Mouse (Mus musculus) testis, postnatal 14 days (tissue): ENCODE data around the gene Gdpd3.
"Not testable (repeated sequence)": the region's sequence is repeated elsewhere in the genome, so short reads cannot be mapped to it uniquely, and the experiment has no call there.

Experiments
- DNase-seq: peaks from one replicate; pipeline ENCODE4 v3.0.0; 2021; ENCODE audit warnings: low spot score

Gdpd3 gene

DNA sequence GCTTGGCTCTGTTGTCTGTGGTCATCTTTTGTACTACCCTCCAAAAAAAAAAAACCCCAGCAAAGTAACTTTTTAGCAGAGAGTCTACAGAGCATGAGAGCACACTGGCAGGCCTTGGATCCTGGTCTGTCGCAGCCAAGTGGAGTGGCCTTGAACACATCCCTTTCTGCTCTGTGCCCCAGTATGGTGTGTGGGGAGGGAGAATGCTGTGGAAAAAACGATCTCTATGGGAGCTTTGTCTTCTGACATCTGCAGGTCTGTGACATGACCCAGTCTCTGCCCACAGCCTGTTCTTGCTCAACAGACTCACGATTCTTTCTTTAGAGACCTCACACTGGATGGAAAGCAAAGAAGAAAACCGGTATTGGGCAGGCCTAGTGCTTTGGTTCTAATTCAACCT is 5.2 kb upstream of the Gdpd3 start:
- peak; percentile 70 for DNase-seq

DNA sequence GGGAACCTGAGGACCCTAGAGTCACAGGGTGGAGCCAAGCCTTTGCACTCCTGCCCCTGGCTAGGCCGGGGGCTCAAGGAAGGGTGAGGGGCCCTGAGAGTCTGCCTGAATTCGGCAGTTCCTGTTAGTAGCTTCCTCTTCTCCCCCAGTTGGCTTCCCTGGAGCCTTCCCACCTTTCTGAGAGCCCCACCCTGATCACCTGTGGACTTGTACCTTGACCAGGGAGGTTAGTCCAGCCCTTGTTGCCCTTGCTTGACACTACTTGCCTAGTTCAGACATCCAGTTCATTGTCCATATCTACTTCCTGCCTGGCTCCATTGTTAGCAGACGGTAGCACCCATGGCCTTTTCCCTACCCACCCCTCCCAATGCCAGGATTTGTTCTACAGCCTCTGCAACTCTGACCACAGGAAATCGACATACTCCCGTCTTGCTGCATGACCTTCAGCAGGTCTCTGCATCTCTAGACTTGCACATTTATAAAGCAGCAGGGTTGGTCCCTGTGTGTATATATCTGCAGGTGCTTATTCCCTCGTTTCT is 4.5 kb upstream of the Gdpd3 start:
- DNase-seq, result no peak

DNA sequence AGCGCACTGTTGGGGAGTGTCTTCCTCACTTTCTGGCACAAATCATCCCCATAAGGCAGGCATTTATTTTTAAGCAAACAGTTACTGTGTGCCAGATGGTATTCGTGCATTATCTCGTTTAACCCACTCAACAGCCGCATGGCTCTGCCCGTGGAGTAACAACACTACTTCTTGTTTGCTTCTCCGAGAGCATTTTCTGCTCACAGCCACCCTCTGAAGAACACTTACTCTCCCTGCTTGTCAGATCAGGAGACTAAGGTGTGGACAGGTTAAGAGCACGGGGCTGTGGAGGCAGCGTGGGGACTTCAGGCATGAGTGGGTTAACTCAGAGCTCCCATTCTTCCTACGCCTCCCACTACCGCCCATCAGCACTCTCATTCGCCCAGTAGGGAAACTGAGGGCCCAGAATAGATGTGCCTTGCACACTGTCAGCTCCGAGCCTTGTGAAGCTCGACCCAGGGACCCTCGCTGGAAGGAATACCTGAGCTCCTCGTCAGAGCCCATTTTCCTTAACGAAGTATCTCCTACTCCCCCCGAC is 3.6 kb upstream of the Gdpd3 start:
- DNase-seq, result no peak

DNA sequence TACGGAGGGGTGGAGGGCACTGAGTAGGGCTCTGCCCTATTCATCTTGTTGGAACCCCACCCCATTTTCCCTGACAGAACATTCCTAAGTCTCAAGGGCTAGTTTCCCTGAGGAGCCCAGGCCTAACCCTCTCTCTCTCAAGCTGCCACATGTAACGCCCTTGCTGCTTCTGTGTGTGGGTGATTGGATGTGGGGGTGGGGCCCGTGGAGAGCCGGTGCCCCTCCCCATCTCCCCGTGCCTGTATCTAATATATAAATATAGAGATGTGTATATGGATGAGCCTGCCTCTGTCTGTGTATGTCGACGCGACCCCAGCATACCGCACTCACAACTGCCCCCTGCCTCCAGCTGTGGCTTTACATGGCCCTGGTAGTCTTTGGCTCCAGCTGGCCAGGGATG is 594 bp upstream of the Gdpd3 start:
- DNase-seq, result no peak

DNA sequence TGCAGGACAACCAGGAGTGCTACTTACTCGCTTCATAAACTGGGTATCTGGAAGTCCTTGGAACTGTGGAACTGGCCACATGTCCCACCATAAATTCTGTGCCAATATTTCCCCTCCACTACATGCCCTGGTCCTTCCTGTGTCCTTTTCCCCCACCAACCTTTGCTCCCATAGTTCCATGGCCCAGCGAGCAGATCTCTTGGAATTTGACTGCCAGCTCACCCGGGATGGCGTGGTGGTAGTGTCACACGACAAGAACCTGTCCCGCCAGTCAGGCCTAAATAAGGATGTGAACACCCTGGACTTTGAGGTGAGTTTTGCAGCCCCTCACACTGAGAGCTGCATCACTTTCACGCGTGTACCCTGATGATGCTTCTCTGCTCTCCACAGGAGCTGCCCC is 867 bp downstream of the Gdpd3 start:
- no peak for DNase-seq

GRCm38 (mm10) chr7:126770784-126771183 is 4.7 kb downstream of the Gdpd3 start:
- no peak for DNase-seq

DNA sequence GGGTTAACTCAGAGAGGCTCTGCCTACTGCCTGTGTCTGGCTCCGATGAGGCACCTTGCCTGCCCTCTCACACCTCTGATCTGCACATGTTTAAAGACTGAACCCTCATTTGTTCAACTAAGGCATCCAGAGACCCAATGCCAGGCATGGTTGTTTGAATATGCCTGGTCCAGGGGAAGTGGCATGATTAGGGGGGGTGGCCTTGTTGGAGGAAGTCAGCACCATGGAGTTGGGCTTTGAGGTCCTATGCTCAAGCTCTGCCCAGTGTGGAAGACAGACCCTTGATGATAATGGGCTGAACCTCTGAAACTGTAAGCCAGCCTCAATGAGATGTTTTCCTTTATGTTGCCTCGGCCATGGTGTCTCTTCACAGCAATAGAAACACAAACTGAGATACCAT is 7.2 kb downstream of the Gdpd3 start:
- no peak for DNase-seq

GRCm38 (mm10) chr7:126774463-126774862 is 8.3 kb downstream of the Gdpd3 start:
- no peak for DNase-seq

- no peak for DNase-seq
Observed at GRCm38 (mm10) chr7:126775185-126775977, 9.2 kb downstream of the Gdpd3 start.

- no peak for DNase-seq
Observed at GRCm38 (mm10) chr7:126775978-126776234, 9.8 kb downstream of the Gdpd3 start.

DNA sequence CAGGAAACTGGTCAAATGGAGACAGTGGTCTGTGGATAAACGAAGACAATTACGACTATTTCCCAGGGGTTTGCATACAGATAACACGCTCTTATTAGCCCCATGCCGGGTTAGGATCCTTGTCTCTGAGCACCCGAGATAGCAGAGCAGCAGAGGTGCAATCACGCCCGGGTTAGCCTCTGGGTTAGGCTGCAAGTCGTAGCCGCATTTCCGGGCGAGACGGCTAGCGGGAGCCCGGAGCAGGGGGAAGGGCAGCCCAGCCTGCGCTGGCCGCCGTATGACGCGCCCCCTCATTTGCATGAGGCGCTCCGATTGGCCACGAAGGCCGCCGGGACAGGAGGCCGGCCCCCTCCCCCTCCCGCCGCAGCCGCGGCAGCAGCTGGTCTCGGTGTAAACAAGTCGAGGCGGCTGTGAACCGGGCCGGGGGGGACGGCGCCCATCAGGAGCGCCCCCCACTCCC is 10.5 kb downstream of the Gdpd3 start, which contains the start of gene Ypel3:
Ypel3 (plus strand) TSS at position 358 of the 460 bp plus-strand sequence.
- DNase-seq, result peak; percentile 94

DNA sequence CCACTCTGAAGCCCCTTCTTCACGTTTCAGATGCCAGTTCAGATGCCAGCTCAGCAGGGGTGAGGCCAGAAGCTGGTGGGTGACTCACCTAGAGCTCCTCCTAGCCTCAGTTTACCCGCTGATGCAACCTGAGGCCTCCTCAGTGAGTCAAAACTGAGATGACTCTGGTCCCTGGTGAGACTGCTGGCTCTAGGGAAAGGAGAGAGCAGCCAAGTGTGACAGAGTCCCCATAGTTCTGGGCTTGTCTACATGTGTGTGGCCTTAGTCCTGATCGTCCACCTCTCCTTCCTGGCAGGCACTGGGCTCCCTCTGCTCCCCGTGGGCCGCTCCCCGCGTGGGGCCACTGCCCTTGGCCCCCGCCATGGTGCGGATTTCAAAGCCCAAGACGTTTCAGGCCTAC is 11.3 kb downstream of the Gdpd3 start:
- no peak for DNase-seq

- DNase-seq, result no peak
Observed at GRCm38 (mm10) chr7:126778147-126778546, 12.0 kb downstream of the Gdpd3 start.

- DNase-seq, result not testable (repeated sequence)
Observed at GRCm38 (mm10) chr7:126779101-126779500, 13.0 kb downstream of the Gdpd3 start.

DNA sequence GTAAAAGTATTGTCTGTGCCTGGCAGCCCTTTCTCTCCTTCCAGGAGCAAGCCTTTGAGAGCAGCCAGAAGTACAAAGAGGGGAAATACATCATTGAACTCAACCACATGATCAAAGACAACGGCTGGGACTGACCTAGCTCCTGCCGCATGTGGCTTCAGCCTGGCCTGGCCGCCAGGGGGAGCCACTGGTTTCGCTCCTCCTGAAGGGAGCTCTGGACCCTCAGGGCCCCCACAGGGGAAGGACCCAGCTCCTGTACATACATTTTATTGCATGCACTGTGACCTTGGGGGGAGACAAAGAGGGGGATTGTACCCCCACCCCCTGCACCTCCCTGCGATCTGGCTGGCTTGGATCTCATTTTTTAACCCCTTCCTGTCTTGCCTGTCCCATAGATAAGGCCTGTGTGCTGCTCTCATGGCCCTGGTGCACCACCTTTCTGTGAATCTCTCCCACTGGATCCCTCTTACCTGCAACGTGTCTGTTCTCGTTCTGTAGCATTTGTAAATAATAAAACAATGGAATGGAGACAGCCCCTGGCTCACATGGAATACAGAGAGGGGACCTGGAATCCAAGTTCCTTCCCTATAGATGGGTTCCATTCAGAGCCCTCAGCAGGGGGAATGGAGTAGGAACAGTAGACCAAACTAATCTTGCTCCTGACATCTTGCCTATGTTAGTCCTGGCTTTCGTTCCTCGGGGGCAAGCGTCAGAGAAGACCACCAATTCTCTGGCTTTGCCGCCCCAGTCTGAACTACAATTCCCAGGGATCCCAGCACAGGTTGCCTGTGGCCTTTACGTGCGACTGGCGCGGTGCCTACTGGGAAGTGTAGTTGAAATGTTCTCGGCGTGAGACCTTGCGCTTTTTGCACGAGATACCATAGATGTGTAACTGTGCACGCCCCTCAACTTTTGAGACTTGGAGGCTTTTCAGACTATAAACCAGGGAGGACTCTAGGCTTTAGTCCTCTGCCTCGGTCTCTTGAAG is 14.1 kb downstream of the Gdpd3 start:
- DNase-seq, result peak; percentile 84

GRCm38 (mm10) chr7:126780971-126781635 is 15.0 kb downstream of the Gdpd3 start, which contains the start of gene Tbx6:
Gene Tbx6 (plus strand): TSS chr7:126781483.
- no peak for DNase-seq

DNA sequence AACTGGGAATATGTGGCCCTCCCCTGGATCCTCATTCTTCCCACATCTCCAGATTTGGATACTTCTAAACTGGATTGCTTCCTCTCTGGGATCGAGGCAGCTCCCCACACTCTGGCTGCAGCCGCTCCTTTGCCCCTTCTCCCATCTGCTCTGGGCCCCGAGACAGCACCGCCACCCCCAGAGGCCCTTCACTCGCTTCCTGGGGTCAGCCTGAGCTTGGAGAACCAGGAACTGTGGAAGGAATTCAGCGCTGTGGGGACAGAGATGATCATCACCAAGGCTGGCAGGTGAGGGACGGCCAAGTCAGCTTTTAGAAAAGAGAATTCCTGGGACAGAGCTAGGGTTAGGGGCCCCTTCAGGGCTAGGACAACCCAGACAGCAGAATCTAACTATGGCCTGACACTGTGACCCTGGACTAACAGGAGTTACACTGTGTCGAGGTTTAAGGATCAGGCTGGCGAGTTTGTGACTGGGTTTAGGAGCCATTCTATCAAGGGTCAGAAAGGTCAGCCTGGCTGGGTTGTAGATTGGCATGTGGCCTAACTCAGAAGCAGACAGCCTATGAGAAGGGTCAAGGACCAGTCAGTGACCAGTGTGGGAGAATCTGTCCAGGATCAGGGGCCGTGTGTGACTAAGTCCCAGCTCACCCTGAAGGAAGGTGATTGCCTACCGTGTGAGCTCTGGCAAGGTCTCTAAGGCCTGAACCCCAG is 15.7 kb downstream of the Gdpd3 start:
- no peak for DNase-seq

DNA sequence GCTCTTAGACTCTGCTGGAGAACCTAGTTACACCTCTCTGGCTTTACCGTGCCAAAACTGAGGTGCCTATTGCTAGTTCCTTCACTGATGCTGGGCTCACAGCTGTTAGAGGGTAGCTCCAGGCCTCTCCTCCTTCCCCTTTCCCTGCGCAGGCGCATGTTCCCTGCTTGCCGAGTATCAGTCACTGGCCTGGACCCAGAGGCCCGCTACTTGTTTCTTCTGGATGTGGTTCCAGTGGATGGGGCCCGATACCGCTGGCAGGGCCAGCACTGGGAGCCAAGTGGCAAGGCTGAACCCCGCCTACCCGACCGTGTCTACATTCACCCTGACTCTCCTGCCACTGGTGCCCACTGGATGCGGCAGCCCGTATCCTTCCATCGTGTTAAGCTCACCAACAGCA is 16.6 kb downstream of the Gdpd3 start:
- no peak for DNase-seq

DNA sequence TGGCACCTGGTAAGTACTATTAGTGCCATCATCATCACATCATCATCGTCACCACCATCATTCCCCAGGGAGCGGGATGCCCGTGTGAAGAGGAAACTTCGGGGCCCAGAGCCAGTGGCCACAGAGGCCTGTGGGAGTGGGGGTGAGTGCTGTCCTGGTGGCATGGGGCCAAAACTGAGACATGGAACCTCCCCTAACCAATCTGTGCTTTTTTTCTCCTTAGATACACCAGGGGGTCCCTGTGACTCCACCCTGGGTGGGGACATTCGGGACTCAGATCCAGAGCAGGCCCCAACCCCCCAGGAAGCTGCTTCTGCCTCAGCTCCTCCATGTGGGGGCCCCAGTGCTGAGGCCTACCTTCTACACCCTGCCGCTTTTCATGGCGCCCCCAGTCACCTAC is 18.3 kb downstream of the Gdpd3 start:
- no peak for DNase-seq

GRCm38 (mm10) chr7:126785056-126785455 is 18.9 kb downstream of the Gdpd3 start:
- DNase-seq, result no peak

DNA sequence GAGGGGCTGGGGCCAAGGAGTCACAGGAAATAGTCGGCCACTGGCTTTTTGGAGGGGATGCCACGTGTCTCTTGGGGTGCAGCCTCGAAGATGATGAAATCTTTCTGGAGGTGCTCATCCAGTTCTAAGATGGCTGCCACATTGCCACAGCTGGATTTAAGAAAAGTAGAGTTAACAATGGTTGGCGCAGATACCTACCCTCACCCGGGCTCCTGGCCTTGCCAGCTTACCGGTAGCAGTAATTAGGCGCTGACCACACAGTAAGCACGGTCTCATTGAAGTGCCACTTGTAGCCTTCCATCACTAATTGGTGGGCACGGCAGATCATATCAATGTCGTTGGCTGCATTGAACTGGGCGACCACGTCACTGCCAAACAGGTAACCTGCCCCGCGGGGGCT is 20.0 kb downstream of the Gdpd3 start:
- no peak for DNase-seq
